Mouse (Mus musculus) stomach, postnatal 0 days (tissue): ENCODE results near the gene Rassf4. TPM values are rescaled to one million over a fixed set of nuclear protein-coding genes. Genes with fewer than 3 reads are reported as not detected.
"Not testable (repeated sequence)": the region's sequence is repeated elsewhere in the genome, so short reads cannot be mapped to it uniquely, and the experiment has no call there.

Experiments used
- ATAC-seq: fragments of 200-750 bp; cut with Nextera tagmentation; 2 replicates; pipeline ENCODE4 v1.8.0; 2017; ENCODE audit not compliant: low FRiP score, low TSS enrichment
- DNase-seq: peaks from one replicate; pipeline ENCODE4 v3.0.0-alpha.2; 2016; ENCODE audit warnings: low spot score
- H3K27ac ChIP-seq: fragments of 300-500 bp; sonication (generic); replicated peaks from 2 replicates; pipeline ENCODE4 v1.5.1; 2014; ENCODE audit warnings: mild to moderate bottlenecking, control low read depth
- H3K27me3 ChIP-seq: fragments of 300-500 bp; sonication (generic); 2 replicates; pipeline ENCODE4 v1.6.1; 2014; ENCODE audit warnings: low read length; ENCODE audit not compliant: control insufficient read depth, insufficient read depth
- H3K36me3 ChIP-seq: fragments of 300-500 bp; sonication (generic); 2 replicates; pipeline ENCODE4 v1.6.1; 2014; ENCODE audit warnings: low read length, mixed read lengths; ENCODE audit not compliant: control insufficient read depth, insufficient read depth
- H3K4me1 ChIP-seq: fragments of 300-500 bp; sonication (generic); replicated peaks from 2 replicates; pipeline ENCODE4 v1.6.1; 2014; ENCODE audit warnings: antibody characterized with exemption; ENCODE audit not compliant: control insufficient read depth, insufficient read depth
- H3K4me2 ChIP-seq: fragments of 300-500 bp; sonication (generic); replicated peaks from 2 replicates; pipeline ENCODE4 v1.6.1; 2014; ENCODE audit warnings: low read depth, mild to moderate bottlenecking, control low read depth, moderate library complexity
- H3K4me3 ChIP-seq: fragments of 300-500 bp; sonication (generic); 2 replicates; pipeline ENCODE4 v1.5.1; 2014; ENCODE audit warnings: low read depth, low read length, control low read depth
- H3K9ac ChIP-seq: fragments of 300-500 bp; sonication (generic); 2 replicates; pipeline ENCODE4 v1.6.1; 2014; ENCODE audit warnings: mild to moderate bottlenecking, low read length, control low read depth, mixed read lengths
- H3K9me3 ChIP-seq: fragments of 300-500 bp; sonication (generic); 2 replicates; pipeline ENCODE4 v1.6.1; 2016; ENCODE audit warnings: low read length; ENCODE audit not compliant: control insufficient read depth
- CTCF ChIP-seq: IDR thresholded peaks from 2 replicates; pipeline ENCODE4 v1.5.1; 2016; ENCODE audit warnings: antibody characterized with exemption, low read depth, mild to moderate bottlenecking, moderate library complexity
- EP300 ChIP-seq: optimal IDR thresholded peaks from 2 replicates; pipeline ENCODE3; 2016; ENCODE audit warnings: antibody characterized with exemption
- WGBS: fragments of 180-500 bp; shearing (Covaris S2); extraction: QIAGEN DNeasy Blood & Tissue Kit; methylation state at CpG from one replicate; pipeline ENCODE4 v1.1.7; 2014; 5-methylcytosine and 5-hydroxymethylcytosine counted together
- polyA plus RNA-seq: library from polyadenylated mRNA; unstranded; fragments of >200 nt; fragmentation: Nextera tagmentation; extraction: Ambion mirVana; gene quantifications from 2 replicates; pipeline ENCODE4 v1.2.1, GENCODE M21; 2015

The Rassf4 gene
- polyA plus RNA-seq, 1 experiment from 2014 or later, result 5.6 TPM

DNA sequence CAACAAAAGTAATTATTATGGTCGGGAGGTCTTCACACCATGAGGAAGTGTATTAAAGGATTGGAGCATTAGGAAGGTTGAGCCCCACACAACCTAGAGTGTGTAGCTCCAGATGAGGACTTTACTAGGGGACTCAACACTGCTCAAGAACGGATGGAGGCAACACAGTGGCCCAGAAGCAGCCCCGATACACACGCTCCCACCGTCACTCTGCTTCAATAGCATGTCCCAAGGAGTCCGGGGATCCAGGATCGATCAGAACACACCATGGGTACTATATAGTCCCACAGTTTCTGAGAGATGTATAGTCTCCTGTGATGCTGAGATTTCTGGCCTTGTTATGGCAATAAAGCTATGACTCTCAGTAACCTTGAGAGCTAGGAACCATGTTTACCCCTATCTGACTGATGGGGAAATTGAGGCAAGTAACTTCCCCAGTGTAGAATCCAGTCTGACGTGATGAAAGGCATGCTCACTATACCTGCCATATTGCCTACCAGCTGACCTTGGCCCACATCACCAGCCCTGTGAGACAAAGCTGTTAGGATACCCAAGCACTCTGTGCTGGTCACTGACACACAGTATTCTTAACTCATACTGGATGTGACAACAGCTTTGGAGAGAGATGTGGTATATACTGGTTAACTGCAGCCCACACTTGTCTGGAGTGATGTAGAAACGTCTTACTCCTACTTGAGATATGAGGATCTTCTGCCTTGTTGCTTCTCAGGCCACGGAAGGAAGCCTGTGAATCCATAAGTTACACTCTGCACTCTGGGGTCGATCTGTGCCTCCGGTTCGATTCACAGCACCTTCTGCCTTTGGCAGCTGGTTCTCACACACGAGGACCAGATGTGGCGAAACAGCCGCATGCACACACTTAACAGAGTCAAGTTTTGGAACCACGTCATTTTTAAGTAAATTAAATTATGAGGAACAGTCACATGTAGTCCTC is 39.7 kb downstream of the Rassf4 start:
- Histone ChIP-seq H3K27me3 (no peaks in the 10 kb centered on the region), H3K4me2 (no peak overlapping the region), H3K27ac (peak overlapping the region; percentile 91), H3K36me3 (no peaks in the 10 kb centered on the region), H3K9me3 (no peaks in the 10 kb centered on the region), H3K9ac (no peak overlapping the region), H3K4me1 (no peaks in the 10 kb centered on the region), H3K4me3 (no peak overlapping the region)
- no peak for ATAC-seq
- peak; percentile 9 for DNase-seq
- TF ChIP-seq CTCF (no peak), EP300 (no peak)
- WGBS, result 89% methylated on average over 17 of the region's 17 CpGs

- peak; percentile 85 for DNase-seq
- H3K9ac ChIP-seq, result no peak overlapping the region
- 50% methylated on average over 1 of the region's 1 CpGs for WGBS
Measured at GRCm38 (mm10) chr6:116632129-116632528, 41.6 kb downstream of the Rassf4 start.

GRCm38 (mm10) chr6:116629766-116630165 is 44.0 kb downstream of the Rassf4 start:
- DNase-seq (peak; percentile 12), ATAC-seq (no peak)
- Histone ChIP-seq H3K27ac (no peak overlapping the region), H3K4me1 (no peaks in the 10 kb centered on the region), H3K4me2 (no peak overlapping the region), H3K9me3 (no peaks in the 10 kb centered on the region), H3K36me3 (no peaks in the 10 kb centered on the region), H3K4me3 (no peak overlapping the region), H3K9ac (no peak overlapping the region), H3K27me3 (no peaks in the 10 kb centered on the region)
- 75% methylated on average over 10 of the region's 10 CpGs for WGBS
- TF ChIP-seq CTCF (no peak), EP300 (no peak)

More at GRCm38 (mm10) chr6:116632129-116632528, 41.6 kb downstream of the Rassf4 start:
- Histone ChIP-seq H3K4me1 (no peaks in the 10 kb centered on the region), H3K4me3 (no peak overlapping the region), H3K27ac (no peak overlapping the region), H3K4me2 (no peak overlapping the region), H3K27me3 (no peaks in the 10 kb centered on the region), H3K9me3 (no peaks in the 10 kb centered on the region), H3K36me3 (no peaks in the 10 kb centered on the region)
- TF ChIP-seq CTCF (peak; percentile 92), EP300 (no peak)
- ATAC-seq, result no peak

DNA sequence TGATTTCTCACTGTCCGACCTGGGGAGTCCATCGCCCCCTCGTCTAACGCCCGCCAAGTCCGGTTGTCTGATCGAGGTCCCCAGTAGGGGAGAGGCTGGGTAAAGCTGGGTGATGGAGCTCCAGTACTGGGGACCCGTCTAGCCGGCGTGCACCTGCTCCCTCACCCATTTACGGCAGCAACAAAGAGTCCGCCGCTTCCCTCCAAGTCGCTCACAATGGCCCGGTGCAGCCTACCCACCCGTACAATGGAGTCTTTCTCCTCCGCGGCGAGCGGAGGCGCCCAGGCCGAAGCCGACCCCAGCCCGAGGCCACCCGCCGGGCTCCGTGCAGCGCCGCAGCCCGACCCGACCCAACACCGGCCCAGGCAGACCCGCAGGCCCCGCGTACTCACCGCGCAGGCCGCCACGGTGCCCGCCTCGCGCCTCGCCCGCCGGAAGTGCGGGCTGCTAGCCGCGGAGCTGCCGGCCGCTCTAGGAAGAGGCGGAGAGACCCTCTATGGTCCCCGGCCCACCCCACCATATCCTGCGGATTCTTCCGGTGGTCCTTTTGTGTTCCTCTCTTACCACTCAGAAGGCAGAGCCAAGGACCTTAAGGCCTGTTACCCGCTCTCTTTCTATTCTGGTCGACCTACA is 45.1 kb downstream of the Rassf4 start, which contains the start of gene Zfp422:
Gene Zfp422 (minus strand): TSS at position 461 of the 633 bp plus-strand sequence.
- no peaks in the 10 kb centered on the region for H3K36me3 ChIP-seq
- H3K9me3 ChIP-seq, result no peaks in the 10 kb centered on the region
- peak within 1 kb of the TSS; percentile 87 for H3K27ac ChIP-seq
- TF ChIP-seq EP300 (no peak), CTCF (no peak)
- H3K4me1 ChIP-seq, result no peaks in the 10 kb centered on the region
- peak; percentile 87 for ATAC-seq
- WGBS, result under 1% methylated on average over 25 of the region's 56 CpGs
- H3K4me3 ChIP-seq, result peak within 1 kb of the TSS; percentile 68
- peak; percentile 81 for DNase-seq
- peak within 1 kb of the TSS; percentile 78 for H3K4me2 ChIP-seq
- H3K27me3 ChIP-seq, result no peaks in the 10 kb centered on the region
- peak within 1 kb of the TSS; percentile 97 for H3K9ac ChIP-seq

DNA sequence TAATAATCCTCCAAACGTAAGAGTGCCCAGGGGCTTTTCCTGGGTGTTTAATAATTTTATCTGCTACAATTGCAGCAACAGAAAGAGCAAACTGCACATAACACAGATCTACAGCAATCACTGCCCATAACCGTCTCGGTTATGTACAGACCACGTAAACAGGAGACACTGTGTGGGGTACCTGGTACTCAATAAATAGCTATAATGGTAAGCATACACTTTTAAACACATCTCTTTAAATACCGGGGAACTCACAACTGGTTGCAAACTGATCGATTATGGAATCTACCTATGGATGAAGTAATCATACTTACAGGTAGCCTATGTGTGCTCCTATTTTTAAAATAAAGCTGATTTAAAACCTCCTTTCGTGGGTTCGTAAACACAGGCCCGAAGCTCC is 45.7 kb downstream of the Rassf4 start:
- Histone ChIP-seq H3K9me3 (no peaks in the 10 kb centered on the region), H3K36me3 (no peaks in the 10 kb centered on the region), H3K27ac (peak overlapping the region; percentile 87), H3K27me3 (no peaks in the 10 kb centered on the region), H3K4me3 (peak overlapping the region; percentile 68), H3K9ac (peak overlapping the region; percentile 97), H3K4me1 (no peaks in the 10 kb centered on the region), H3K4me2 (peak overlapping the region; percentile 78)
- ATAC-seq, result no peak
- DNase-seq, result no peak
- WGBS, result 5% methylated on average over 9 of the region's 9 CpGs
- no peak for TF ChIP-seq CTCF
- TF ChIP-seq EP300, result no peak

DNA sequence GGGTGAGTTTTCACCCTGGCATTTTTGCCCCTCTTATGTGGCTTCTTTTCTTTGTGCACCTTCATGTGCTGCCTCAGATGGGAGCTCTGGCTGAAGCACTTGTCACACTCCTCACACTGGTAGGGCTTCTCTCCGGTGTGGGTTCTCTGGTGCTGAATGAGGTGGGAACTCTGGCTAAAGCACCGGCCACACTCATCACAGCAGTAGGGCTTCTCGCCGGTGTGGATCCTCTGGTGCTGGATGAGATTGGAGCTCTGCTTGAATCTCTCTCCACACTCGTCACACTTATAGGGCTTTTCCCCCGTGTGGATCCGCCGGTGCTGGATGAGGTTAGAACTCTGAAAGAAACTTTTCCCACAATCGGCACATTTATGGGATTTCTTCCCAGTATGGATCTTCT is 47.3 kb downstream of the Rassf4 start:
- WGBS, result 96% methylated on average over 9 of the region's 9 CpGs
- not testable (repeated sequence) for H3K9ac ChIP-seq, H3K27me3 ChIP-seq, DNase-seq, H3K9me3 ChIP-seq, H3K36me3 ChIP-seq, ATAC-seq, H3K4me1 ChIP-seq, H3K27ac ChIP-seq, H3K4me2 ChIP-seq, H3K4me3 ChIP-seq
